Comparison of ENCODE assay signal across 8 mouse cellular contexts in genomic region chr16:33696811-33697575, GRCm38 (mm10). TPM values are rescaled to one million over a fixed set of nuclear protein-coding genes. Genes with fewer than 3 reads are reported as not detected.
DNase-seq lines count a peak whose midpoint lies in the region; TF ChIP-seq lines count a peak whose summit lies in the region.

No protein-coding gene starts in this region.

- H3K9me3 ChIP-seq in midbrain, embryonic 10.5 days (replicated peaks): no peaks in the 10 kb centered on the region

- no peak for TF ChIP-seq POLR2A in kidney, adult 2 months (IDR thresholded peaks at IDR 0.05; ENCODE audit: low read depth, low read length)

- no peak for TF ChIP-seq CTCF in kidney, adult 2 months (conservative IDR thresholded peaks at IDR 0.05; ENCODE audit: insufficient read depth, insufficient read length, low read depth, low read length)

- H3K4me1 ChIP-seq in kidney, adult 2 months (ENCODE audit: control insufficient read depth, insufficient read depth, low read length): 0 out of 2 replicates have a peak, but pooled peaks cover 3% of the 10 kb centered on the region
- peaks cover 80% of the 10 kb centered on the region for H3K4me1 ChIP-seq in midbrain, embryonic 10.5 days

- WGBS in kidney, adult 2 months: 66% methylated on average over 13 of the region's 13 CpGs
- 72% methylated on average over 13 of the region's 13 CpGs for WGBS in midbrain, embryonic 10.5 days

- no peak overlapping the region for H3K4me3 ChIP-seq in kidney, adult 2 months (ENCODE audit: insufficient read depth, low read depth, low read length)
- no peak overlapping the region for H3K4me3 ChIP-seq in midbrain, embryonic 10.5 days

- peak overlapping the region; percentile 70 for H3K27ac ChIP-seq in kidney, adult 2 months (ENCODE audit: insufficient read depth, low read depth, low read length)
- H3K27ac ChIP-seq in midbrain, embryonic 10.5 days (replicated peaks): peak overlapping the region; percentile 75

- no peaks in the 10 kb centered on the region for H3K27me3 ChIP-seq in kidney, adult 2 months (replicated peaks; ENCODE audit: control insufficient read depth, insufficient read depth, low read length)
- no peaks in the 10 kb centered on the region for H3K27me3 ChIP-seq in midbrain, embryonic 10.5 days (ENCODE audit: low read depth, poor library complexity, severe bottlenecking)

- DNase-seq in gastrocnemius, postnatal 25 days: peak; percentile 49
- DNase-seq in gastrocnemius, postnatal 4 days (ENCODE audit: low spot score in 2 of 2): no peak
- peak; percentile 48 for DNase-seq in cerebellum, adult 8-10 months
- peak; percentile 76 to 84 for DNase-seq in heart, adult 9 months (ENCODE audit: low spot score in 2 of 2)
- peak; percentile 72 for DNase-seq in kidney, adult 2 months
- DNase-seq in midbrain, embryonic 10.5 days (ENCODE audit: low spot score): no peak
- DNase-seq in frontal cortex, postnatal 14 days (ENCODE audit: low spot score in 2 of 2): no peak
- DNase-seq in natural killer cell, adult 2 months (ENCODE audit: low spot score in 2 of 2): no peak

- H3K36me3 ChIP-seq in kidney, adult 2 months (ENCODE audit: control insufficient read depth, insufficient read depth, low read length): no peaks in the 10 kb centered on the region
- peaks cover 80% of the 10 kb centered on the region for H3K36me3 ChIP-seq in midbrain, embryonic 10.5 days

RNA-seq across cellular contexts. Expression of gene Heg1, which starts 12.8 kb away (rescaled TPM):
- total RNA-seq in gastrocnemius, postnatal 25 days (2021): 10 to 100 TPM; 46.0 to 47.0 TPM
- total RNA-seq in gastrocnemius, postnatal 4 days (2021): 10 to 100 TPM; 88.4 to 99.3 TPM
- polyA plus RNA-seq in kidney, adult 2 months (2012; rRNA removed): 26.7 and 28.4 TPM in 2 replicates
- 34.3 and 45.7 TPM in 2 replicates for polyA plus RNA-seq in midbrain, embryonic 10.5 days (2016; fragmentation: Nextera tagmentation; extraction: Ambion mirVana)

Comparison
In these comparisons a context has a peak if more than half of its experiments do, and no peak if none do; other contexts are left out.
1. DNase-seq: peak in gastrocnemius, postnatal 25 days (single experiment), cerebellum, adult 8-10 months (single experiment), heart, adult 9 months (2 of 2) and kidney, adult 2 months (single experiment); none in gastrocnemius, postnatal 4 days (0 of 2), midbrain, embryonic 10.5 days (single experiment), frontal cortex, postnatal 14 days (0 of 2) and natural killer cell, adult 2 months (0 of 2).